Mouse (Mus musculus) ES-E14 (cell line): Measurements from ENCODE around the gene Pdia2. TPM values are rescaled to one million over a fixed set of nuclear protein-coding genes. Genes with fewer than 3 reads are reported as not detected.
"Not testable (repeated sequence)": the region's sequence is repeated elsewhere in the genome, so short reads cannot be mapped to it uniquely, and the experiment has no call there.

Experiments used
- DNase-seq: peaks from one replicate; pipeline ENCODE4 v3.0.0-alpha.2; 2013; ENCODE audit warnings: low read depth, low spot score
- H3K27ac ChIP-seq: 2 replicates; pipeline ENCODE4 v1.5.1; 2012; ENCODE audit warnings: low read depth, mild to moderate bottlenecking, low read length, moderate library complexity, mixed read lengths; ENCODE audit not compliant: poor library complexity, insufficient read depth, severe bottlenecking
- H3K36me3 ChIP-seq: 2 replicates; pipeline ENCODE4 v1.6.1; 2012; ENCODE audit warnings: mild to moderate bottlenecking, low read length, moderate library complexity, mixed read lengths; ENCODE audit not compliant: control insufficient read depth, poor library complexity, insufficient read depth, severe bottlenecking
- H3K4me1 ChIP-seq, 2 experiments: fragments of 150-350 bp in 1 of 2; sonication (generic) in 1 of 2; 2 replicates each; pipeline ENCODE4 v1.6.1; 2012; ENCODE audit warnings: low read length in 2 of 2, mild to moderate bottlenecking in 1 of 2, mixed read lengths in 1 of 2; ENCODE audit not compliant: control insufficient read depth in 2 of 2, insufficient read depth in 2 of 2, poor library complexity in 1 of 2
- H3K4me3 ChIP-seq, 2 experiments: fragments of 150-350 bp in 1 of 2; sonication (generic) in 1 of 2; 2 replicates each; pipeline ENCODE4 v1.5.1; 2012; ENCODE audit warnings: low read length in 2 of 2, low read depth in 1 of 2, mild to moderate bottlenecking in 1 of 2, mixed read lengths in 1 of 2; ENCODE audit not compliant: insufficient read depth in 1 of 2, poor library complexity in 1 of 2, severe bottlenecking in 1 of 2
- H3K9ac ChIP-seq: 2 replicates; pipeline ENCODE4 v1.6.1; 2012; ENCODE audit warnings: low read depth, mild to moderate bottlenecking, low read length, mixed read lengths; ENCODE audit not compliant: poor library complexity, insufficient read depth, severe bottlenecking
- H3K9me3 ChIP-seq: fragments of 150-350 bp; sonication (generic); 2 replicates; pipeline ENCODE4 v1.6.1; 2012; ENCODE audit warnings: low read depth, mild to moderate bottlenecking, low read length; ENCODE audit not compliant: control insufficient read depth, insufficient read depth
- CHD2 ChIP-seq: IDR thresholded peaks from 2 replicates; pipeline ENCODE4 v1.6.1; 2014; ENCODE audit warnings: mild to moderate bottlenecking, low read depth, low read length, inconsistent platforms
- HCFC1 ChIP-seq: IDR thresholded peaks from 2 replicates; pipeline ENCODE4 v1.6.1; 2012; ENCODE audit warnings: low read length, inconsistent platforms, borderline replicate concordance; ENCODE audit not compliant: insufficient read depth
- MAFK ChIP-seq: IDR thresholded peaks from 2 replicates; pipeline ENCODE4 v1.6.1; 2014; ENCODE audit warnings: mild to moderate bottlenecking, low read depth, low read length, inconsistent platforms; ENCODE audit not compliant: insufficient read depth
- ZC3H11A ChIP-seq: IDR thresholded peaks from 2 replicates; pipeline ENCODE4 v1.6.1; 2012; ENCODE audit warnings: low read depth, mild to moderate bottlenecking, inconsistent platforms, low read length, borderline replicate concordance
- ZNF384 ChIP-seq: IDR thresholded peaks from 2 replicates; pipeline ENCODE4 v1.6.1; 2012; ENCODE audit warnings: low read depth, low read length, inconsistent platforms
- in situ Hi-C, 2 experiments: fragments of 600-800 bp; cut with MboI; formaldehyde crosslinking; loops; one replicate each; pipeline ENCODE4 v1.15.1; 2025; ENCODE audit warnings: low sequenced_read_pairs in 2 of 2, inconsistent platforms in 1 of 2; ENCODE audit not compliant: unreplicated experiment in 2 of 2
- total RNA-seq: library from RNA; depleted of rRNA; stranded (reverse); fragments of 300-350 nt; gene quantifications from 2 replicates; pipeline ENCODE4 v1.2.3, GENCODE M21; 2012

Gene Pdia2
- total RNA-seq, 1 experiment: 0.18 TPM

DNA sequence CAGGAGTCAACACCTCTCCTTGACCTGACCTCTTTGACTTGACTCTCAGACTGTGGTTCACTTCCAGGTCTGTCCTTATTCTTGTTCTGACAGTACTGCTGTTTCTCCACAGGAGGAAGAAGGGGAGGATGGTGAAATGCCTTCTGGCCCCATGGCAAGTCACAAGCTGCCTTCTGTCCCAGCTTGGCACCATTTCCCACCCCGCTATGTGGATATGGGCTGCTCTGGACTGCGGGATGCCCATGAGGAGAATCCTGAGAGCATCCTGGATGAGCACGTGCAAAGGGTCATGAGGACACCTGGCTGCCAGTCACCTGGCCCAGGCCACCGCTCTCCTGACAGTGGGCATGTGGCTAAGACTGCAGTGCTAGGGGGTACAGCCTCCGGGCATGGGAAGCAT, 11.3 kb downstream of the Pdia2 start:
- H3K36me3 ChIP-seq: peaks cover 54% of the 10 kb centered on the region
- no peak overlapping the region for H3K27ac ChIP-seq

DNA sequence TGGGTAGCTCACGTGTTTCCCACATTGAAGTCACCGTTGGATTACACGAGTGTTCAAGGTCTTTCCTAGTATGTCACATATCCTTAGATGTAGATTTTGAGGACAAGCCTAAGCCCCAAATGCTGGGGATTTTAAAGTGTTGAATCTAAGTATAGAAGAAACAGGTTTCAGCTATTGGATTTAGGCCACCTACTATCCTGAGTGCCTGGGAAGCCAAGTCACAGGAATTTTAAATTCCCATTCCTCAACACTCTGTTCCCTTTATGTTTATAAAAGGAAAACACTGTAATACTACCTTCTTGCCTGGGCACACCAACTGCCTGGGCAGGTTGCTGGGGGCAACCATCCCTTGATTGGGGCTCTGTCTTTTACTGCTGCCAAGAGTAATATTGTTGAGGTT, 17.7 kb downstream of the Pdia2 start:
- Histone ChIP-seq H3K4me1 (no peaks in the 10 kb centered on the region), H3K4me3 (no peak overlapping the region), H3K9ac (no peak overlapping the region), H3K9me3 (no peaks in the 10 kb centered on the region), H3K36me3 (peaks cover 18% of the 10 kb centered on the region), H3K27ac (no peak overlapping the region)
- no peak for TF ChIP-seq HCFC1
- no peak for TF ChIP-seq MAFK
- no peak for TF ChIP-seq ZNF384
- no peak for TF ChIP-seq CHD2
- TF ChIP-seq ZC3H11A: no peak
- in situ Hi-C loops: no loop called here
- DNase-seq: no peak

More for the DNA sequence above, 11.3 kb downstream of the Pdia2 start:
- in situ Hi-C loops: no loop called here
- Histone ChIP-seq H3K9me3 (no peaks in the 10 kb centered on the region), H3K4me1 (no peaks in the 10 kb centered on the region), H3K9ac (no peak overlapping the region), H3K4me3 (no peak overlapping the region)
- DNase-seq: no peak
- no peak for TF ChIP-seq ZC3H11A
- no peak for TF ChIP-seq CHD2
- no peak for TF ChIP-seq ZNF384
- no peak for TF ChIP-seq HCFC1
- no peak for TF ChIP-seq MAFK

DNA sequence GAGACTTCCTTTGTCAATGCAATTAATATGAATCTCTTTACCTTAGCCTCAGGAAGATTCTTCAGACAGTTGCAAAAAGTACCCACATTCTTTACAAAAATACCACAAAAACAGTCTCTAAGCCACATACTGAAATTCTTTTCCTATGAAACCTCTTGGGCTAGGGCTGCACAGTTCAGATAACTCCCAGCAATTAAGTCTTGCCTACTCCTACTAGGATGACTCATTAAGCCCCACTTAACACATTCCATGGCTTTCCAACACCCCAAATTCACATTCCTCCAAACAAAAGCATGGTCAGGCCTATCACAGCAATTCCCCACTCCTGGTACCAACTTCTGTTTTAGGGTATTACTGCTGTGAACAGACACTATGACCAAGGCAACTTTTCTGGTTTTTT, 20.3 kb downstream of the Pdia2 start:
- no peak overlapping the region for H3K27ac ChIP-seq
- no peaks in the 10 kb centered on the region for H3K4me1 ChIP-seq
- TF ChIP-seq CHD2 (no peak), ZNF384 (no peak)
- in situ Hi-C loops: no loop called here
- H3K9me3 ChIP-seq: no peaks in the 10 kb centered on the region
- H3K36me3 ChIP-seq: peaks cover 11% of the 10 kb centered on the region
- no peak overlapping the region for H3K9ac ChIP-seq
- no peak for DNase-seq
- no peak overlapping the region for H3K4me3 ChIP-seq

DNA sequence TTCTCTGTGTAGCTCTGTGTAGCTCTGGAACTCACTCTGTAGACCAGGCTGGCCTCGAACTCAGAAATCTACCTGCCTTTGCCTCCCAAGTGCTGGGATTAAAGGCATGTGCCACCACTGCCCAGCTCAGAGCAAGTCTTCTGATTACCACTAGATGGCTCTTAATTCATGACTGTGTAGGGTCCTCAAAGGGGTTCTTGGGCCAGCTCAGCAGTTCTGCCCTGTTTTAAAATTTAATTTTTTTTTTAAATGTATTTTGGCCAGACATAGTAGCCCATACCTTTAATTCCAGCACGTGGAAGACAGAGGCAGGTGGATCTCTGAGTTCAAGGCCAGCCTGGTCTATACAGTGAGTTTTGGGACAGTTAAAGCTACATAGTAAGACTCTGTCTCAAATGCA, 23.6 kb downstream of the Pdia2 start:
- H3K4me3 ChIP-seq, H3K9me3 ChIP-seq, H3K36me3 ChIP-seq, in situ Hi-C loops, DNase-seq, H3K27ac ChIP-seq, H3K4me1 ChIP-seq, H3K9ac ChIP-seq: not testable (repeated sequence)
- peak; percentile 64 for TF ChIP-seq MAFK

DNA sequence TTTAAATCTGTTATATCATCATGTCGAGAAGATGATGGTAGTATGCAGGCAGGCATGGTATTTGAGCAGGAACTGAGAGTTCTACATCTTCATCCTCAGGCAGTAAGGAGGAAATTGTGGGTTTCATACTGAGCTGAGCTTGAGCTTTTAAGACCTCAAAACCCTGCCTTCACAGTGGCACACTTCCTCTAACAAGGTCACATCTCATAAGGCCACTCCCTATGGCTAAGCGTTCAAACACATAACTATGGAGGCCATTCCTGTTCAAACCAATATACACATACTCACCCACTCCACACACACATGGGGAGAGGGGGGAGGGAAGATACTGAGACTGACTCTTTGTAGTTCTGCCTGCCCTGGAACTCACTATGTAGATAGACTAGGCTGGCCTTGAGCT, 30.8 kb downstream of the Pdia2 start:
- in situ Hi-C loops: no loop called here
- Histone ChIP-seq H3K9me3 (no peaks in the 10 kb centered on the region), H3K4me1 (no peaks in the 10 kb centered on the region), H3K9ac (no peak overlapping the region), H3K4me3 (no peak overlapping the region), H3K36me3 (peaks cover 2% of the 10 kb centered on the region; the same call in 1 of the 2 replicates), H3K27ac (no peak overlapping the region)
- TF ChIP-seq CHD2 (no peak), MAFK (no peak), ZC3H11A (no peak), HCFC1 (no peak), ZNF384 (no peak)
- no peak for DNase-seq
